Mouse (Mus musculus) ES-Bruce4 (cell line): ENCODE measurements around the gene Ikzf1.

ENCODE experiments used
- CTCF ChIP-seq: IDR thresholded peaks from one replicate; pipeline ENCODE4 v1.8.1; 2011; ENCODE audit warnings: low read depth, low read length
- POLR2A ChIP-seq: IDR thresholded peaks from one replicate; pipeline ENCODE4 v1.8.1; 2011; ENCODE audit warnings: low read length; ENCODE audit not compliant: insufficient read depth

DNA sequence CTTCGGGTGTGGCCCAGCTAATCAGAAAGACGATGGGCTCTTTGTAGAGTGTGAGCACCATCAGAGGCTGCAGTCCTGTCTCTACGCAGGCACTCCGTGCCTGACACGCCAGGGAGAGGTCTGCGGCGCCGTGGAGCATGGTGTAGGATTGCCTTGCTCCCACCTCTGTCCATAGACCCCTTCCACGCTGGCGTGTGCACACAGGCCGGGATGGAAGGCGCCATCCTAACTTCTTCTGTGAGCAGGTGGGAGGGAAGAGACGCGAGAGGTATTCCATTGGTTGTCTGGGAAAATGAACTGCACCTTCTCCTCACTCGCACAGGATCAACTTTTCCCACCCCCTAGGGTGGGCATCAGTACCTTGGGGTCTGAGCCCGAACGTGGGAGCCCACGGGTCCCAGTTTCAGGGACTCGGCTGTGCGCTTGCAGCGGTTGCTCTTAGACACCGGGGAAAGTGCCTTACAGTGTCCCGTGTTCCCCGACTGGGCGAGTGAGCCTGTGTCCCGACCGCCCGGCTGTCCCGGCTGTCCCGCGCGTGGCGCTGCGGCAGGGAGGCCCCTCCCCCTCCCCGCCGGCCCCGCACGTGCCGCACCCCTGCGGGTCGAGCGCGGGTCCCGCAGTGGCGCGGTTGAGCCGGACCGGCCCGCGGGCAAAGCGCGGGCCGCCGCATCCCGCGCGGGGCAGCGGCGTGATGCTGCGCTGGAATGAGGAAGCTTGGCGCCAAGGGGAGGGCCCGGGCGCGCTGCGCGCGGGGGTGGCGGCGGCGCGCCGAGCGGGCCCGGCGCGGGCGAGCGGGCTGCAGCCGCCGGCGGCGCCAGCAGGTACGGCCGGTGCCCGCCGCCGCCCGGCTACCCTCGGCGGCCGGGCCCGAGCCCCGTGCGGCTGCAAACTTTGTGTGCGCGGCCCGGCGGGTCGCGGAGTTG is at the start of gene Ikzf1:
- no peak for TF ChIP-seq CTCF
- TF ChIP-seq POLR2A: no peak
